Mouse (Mus musculus) embryonic facial prominence, embryonic 10.5 days (tissue): ENCODE measurements around the gene Asl. TPM values are rescaled to one million over a fixed set of nuclear protein-coding genes. Genes with fewer than 3 reads are reported as not detected.
A peak's percentile ranks its signal among the peaks of the same experiment; 100 is the strongest.

Experiments
- DNase-seq: peaks from one replicate; pipeline ENCODE4 v3.0.0-alpha.2; 2017; ENCODE audit warnings: low spot score
- H3K27ac ChIP-seq: fragments of 300-500 bp; sonication (generic); replicated peaks from 2 replicates; pipeline ENCODE4 v1.5.1; 2016; ENCODE audit warnings: mild to moderate bottlenecking
- H3K27me3 ChIP-seq: fragments of 300-500 bp; sonication (generic); replicated peaks from 2 replicates; pipeline ENCODE4 v1.6.1; 2016; ENCODE audit warnings: low read depth, mild to moderate bottlenecking; ENCODE audit not compliant: poor library complexity, severe bottlenecking
- H3K36me3 ChIP-seq: fragments of 300-500 bp; sonication (generic); replicated peaks from 2 replicates; pipeline ENCODE4 v1.6.1; 2016; ENCODE audit warnings: mild to moderate bottlenecking, moderate library complexity
- H3K4me1 ChIP-seq: fragments of 300-500 bp; sonication (generic); 2 replicates; pipeline ENCODE4 v1.6.1; 2016
- H3K4me3 ChIP-seq: fragments of 300-500 bp; sonication (generic); 2 replicates; pipeline ENCODE4 v1.5.1; 2016; ENCODE audit warnings: mild to moderate bottlenecking, moderate library complexity
- H3K9me3 ChIP-seq: fragments of 300-500 bp; sonication (generic); 2 replicates; pipeline ENCODE4 v1.6.1; 2016; ENCODE audit warnings: mild to moderate bottlenecking
- WGBS: fragments of 180-500 bp; shearing (Covaris S2); methylation state at CpG from one replicate; pipeline ENCODE4 v1.1.7; 2016; 5-methylcytosine and 5-hydroxymethylcytosine counted together
- polyA plus RNA-seq: library from polyadenylated mRNA; unstranded; fragments of >200 nt; fragmentation: Nextera tagmentation; extraction: Ambion mirVana; gene quantifications from 2 replicates; pipeline ENCODE4 v1.2.1, GENCODE M21; 2016

The Asl gene
- polyA plus RNA-seq, result 34.2 and 34.8 TPM in 2 replicates

DNA sequence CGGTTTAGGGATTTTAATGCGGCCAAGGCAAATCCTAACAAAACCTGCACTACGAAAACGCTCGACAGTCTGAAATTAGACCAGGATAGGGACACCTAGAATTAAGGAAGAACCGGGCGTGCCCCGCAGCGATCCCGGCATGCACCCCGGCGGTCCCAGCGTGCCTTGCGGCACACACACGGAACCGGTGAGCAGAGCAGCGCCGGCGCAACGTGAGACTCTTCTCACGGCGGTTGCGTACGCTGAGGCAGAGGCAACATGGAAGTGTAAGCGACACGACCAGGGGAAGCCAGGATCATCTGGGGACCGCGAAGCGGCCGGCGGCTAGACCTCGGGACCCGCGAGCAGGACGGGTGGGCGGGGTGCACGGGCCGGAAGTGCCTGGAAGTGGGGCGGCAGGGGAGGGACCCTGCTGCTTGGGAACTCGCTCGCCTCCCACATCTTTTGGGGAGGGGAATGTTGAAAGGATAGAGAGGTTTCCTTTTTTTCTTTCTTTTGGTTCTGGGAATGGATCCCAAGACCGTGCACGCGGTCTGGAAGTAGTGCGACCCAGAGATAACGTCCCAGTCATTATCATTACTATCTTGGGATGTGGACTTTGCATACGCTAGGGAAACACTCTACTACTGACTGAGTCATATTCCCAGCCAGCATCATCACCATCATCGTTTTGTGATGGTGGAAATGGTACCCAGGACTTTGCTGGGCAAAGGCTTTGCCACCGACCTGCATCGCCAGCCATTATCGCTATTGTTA lies at the start of gene Asl, which contains the start of gene Crcp:
Gene Asl (minus strand): TSS at position 106 of the 756 bp plus-strand sequence.
Gene Crcp (plus strand): TSS at position 149 of the 756 bp plus-strand sequence.
- no peaks in the 10 kb centered on the region for H3K9me3 ChIP-seq
- H3K36me3 ChIP-seq, result peaks cover 7% of the 10 kb centered on the region; the same call in 1 of the 2 replicates
- 2% methylated on average over 51 of the region's 51 CpGs for WGBS
- peak; percentile 87 for DNase-seq
- H3K27me3 ChIP-seq, result no peaks in the 10 kb centered on the region
- peak within 1 kb of the TSS; percentile 82 for H3K4me3 ChIP-seq
- peaks cover 11% of the 10 kb centered on the region for H3K4me1 ChIP-seq
- peak within 1 kb of the TSS; percentile 94 for H3K27ac ChIP-seq

DNA sequence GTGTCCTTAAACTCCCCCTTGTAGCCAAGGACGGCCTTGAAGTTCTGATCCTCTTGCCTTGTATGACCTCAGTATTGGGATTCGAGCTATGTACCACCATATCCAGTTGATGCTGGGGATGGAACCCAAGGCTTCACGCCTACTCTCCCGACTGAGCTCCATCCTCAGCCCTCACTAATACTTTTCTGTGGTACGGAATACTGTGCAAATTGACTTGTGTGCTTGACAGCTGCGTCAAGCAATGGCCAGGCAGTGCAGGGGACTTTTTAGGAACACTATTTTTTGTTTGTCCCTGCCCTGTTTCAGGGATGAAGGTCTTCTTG lies 49.7 kb upstream of the Asl start:
- H3K36me3 ChIP-seq, result peaks cover 34% of the 10 kb centered on the region
- H3K9me3 ChIP-seq, result peaks cover 8% of the 10 kb centered on the region; the same call in 1 of the 2 replicates
- 44% methylated on average over 6 of the region's 6 CpGs for WGBS
- DNase-seq, result no peak
- peaks cover 19% of the 10 kb centered on the region for H3K27me3 ChIP-seq
- H3K4me1 ChIP-seq, result peaks cover 19% of the 10 kb centered on the region
- peak overlapping the region; percentile 96 for H3K27ac ChIP-seq
- peak overlapping the region; percentile 88 for H3K4me3 ChIP-seq

DNA sequence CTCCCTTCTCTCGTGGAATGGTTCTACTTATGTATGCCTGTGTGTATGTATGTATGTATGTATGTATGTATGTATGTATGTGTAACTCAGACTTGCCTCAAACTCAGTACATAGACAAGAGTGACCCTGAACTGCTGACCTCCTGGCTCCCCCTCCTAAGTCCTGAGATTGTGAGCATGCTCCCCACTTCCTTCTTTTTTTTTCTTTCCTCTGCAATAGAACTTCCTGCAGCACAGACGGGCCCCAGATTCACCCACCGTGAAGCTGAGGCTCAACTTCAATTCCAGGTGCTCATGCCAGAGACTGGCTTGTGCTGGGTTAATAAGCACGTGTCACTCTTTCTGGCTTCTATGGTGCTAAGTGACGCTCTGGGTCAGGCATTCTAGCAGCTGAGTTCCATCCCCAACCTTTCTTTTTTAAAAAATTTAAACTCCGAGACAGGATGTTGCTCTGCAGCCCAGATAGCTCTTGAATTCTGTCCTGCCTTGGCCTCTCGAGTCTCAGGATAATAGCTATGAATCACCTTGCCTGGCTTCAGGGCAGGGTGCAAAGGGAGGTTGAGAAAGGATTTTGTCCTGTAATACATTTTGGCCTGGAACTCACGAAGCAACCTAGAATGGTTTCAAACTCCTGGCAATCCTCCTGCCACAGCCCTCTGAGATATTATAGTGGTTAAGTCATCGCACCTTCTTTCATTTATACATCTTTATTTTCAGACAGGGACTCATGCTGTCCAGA lies 49.2 kb upstream of the Asl start:
- no peak for DNase-seq
- Histone ChIP-seq H3K27ac (no peak overlapping the region), H3K4me3 (0 out of 2 replicates have a peak overlapping the region, but pooled peaks have one; percentile 88), H3K27me3 (peaks cover 19% of the 10 kb centered on the region), H3K36me3 (peaks cover 29% of the 10 kb centered on the region), H3K9me3 (peaks cover 8% of the 10 kb centered on the region; the same call in 1 of the 2 replicates), H3K4me1 (peaks cover 19% of the 10 kb centered on the region)
- WGBS, result 77% methylated on average over 9 of the region's 9 CpGs

DNA sequence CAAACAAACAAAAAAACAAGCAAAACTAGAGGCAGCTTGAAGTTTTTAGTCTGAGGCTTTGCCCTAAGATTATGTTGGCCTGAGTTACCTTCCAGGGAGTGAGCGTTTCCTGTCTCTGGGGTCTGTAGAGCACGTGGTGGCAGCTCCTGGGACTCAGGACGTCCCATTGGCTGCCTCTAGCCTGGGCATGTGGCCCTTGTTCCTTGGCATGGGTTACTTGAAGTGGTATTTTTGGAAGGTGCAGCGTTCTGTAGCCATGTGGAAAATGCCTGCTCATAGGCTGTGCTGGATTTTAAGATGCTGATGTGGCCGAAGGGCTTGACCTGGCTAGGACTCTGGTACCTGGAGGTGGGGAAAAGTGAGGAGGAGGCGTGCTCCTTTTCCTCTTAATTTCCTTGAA lies 47.3 kb upstream of the Asl start:
- Histone ChIP-seq H3K4me3 (no peak overlapping the region), H3K36me3 (peaks cover 11% of the 10 kb centered on the region), H3K27ac (no peak overlapping the region), H3K27me3 (peaks cover 19% of the 10 kb centered on the region), H3K9me3 (peaks cover 5% of the 10 kb centered on the region; the same call in 1 of the 2 replicates), H3K4me1 (peaks cover 19% of the 10 kb centered on the region)
- 62% methylated on average over 6 of the region's 6 CpGs for WGBS
- no peak for DNase-seq

DNA sequence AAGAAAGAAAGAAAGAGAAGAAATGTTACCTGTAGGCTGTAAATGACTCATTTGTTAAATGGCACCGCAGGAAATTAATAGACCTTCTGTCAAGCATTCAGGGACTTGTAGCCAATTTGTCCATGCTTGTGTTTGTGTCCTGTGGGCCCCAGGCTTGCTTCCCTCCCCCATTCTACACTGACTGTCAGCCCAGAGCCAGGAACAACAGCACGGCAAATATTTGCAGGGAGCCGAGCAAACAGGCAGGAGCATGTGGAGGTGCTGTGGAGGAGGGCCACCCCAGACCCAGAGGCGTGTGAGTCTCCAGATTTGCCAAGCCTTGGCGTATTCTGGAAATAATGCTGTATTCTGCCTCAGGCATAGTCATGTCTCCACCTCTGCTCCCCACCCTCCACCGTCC lies 45.4 kb upstream of the Asl start:
- DNase-seq, result no peak
- H3K27ac ChIP-seq, result no peak overlapping the region
- H3K9me3 ChIP-seq, result no peaks in the 10 kb centered on the region
- H3K4me1 ChIP-seq, result peaks cover 11% of the 10 kb centered on the region
- 76% methylated on average over 6 of the region's 6 CpGs for WGBS
- peaks cover 19% of the 10 kb centered on the region for H3K27me3 ChIP-seq
- no peak overlapping the region for H3K4me3 ChIP-seq
- H3K36me3 ChIP-seq, result no peaks in the 10 kb centered on the region

DNA sequence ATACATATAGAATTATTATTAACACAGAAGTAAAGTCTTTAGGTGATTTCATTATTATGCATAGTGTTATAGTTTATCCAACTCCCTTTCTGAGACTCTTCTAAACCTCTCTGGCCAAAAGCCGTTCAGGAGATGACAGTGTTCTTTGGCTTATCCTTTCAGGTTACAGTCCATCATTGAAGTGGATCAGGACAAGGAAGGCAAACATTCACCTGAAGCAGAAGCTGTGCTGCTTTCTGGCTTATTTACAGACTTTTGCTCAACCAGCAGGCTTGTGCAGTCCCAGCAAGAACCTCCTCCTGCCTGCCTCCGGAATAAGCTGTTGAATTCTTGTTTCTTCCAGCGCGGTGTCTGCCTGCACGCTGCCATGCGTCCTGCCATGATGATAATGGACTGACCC lies 44.0 kb upstream of the Asl start, which contains the start of gene Tpst1:
Gene Tpst1 (plus strand): TSS at position 301 of the 400 bp plus-strand sequence.
- WGBS, result 95% methylated on average over 6 of the region's 6 CpGs
- Histone ChIP-seq H3K36me3 (no peaks in the 10 kb centered on the region), H3K4me3 (no peak within 1 kb of the TSS), H3K9me3 (no peaks in the 10 kb centered on the region; the same call in 1 of the 2 replicates), H3K27me3 (peaks cover 12% of the 10 kb centered on the region), H3K27ac (no peak within 1 kb of the TSS), H3K4me1 (0 out of 2 replicates have a peak, but pooled peaks cover 3% of the 10 kb centered on the region)
- DNase-seq, result no peak

DNA sequence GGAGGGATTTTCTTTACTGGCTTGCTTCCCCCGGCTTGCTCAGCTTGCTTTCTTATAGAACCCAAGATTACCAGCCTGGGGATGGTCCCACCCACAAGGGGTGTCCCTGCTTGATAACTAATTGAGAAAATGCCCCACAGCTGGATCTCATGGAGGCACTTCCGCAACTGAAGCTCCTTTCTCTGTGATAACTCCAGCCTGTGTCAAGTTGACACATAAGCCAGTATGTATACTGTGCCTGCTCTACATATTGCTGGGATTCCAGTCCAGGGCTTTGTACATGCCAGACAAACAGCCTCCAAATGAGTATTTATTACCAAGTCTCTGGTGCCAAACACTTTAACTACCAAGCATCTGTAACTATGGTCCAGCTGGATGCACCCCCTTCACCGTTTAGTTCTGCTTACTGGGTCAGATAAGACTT lies 38.8 kb upstream of the Asl start:
- WGBS, result 75% methylated on average over 3 of the region's 3 CpGs
- H3K4me3 ChIP-seq, result no peak overlapping the region
- no peaks in the 10 kb centered on the region for H3K36me3 ChIP-seq
- no peak for DNase-seq
- no peak overlapping the region for H3K27ac ChIP-seq
- no peaks in the 10 kb centered on the region for H3K4me1 ChIP-seq
- no peaks in the 10 kb centered on the region; the same call in 1 of the 2 replicates for H3K9me3 ChIP-seq
- no peaks in the 10 kb centered on the region for H3K27me3 ChIP-seq

DNA sequence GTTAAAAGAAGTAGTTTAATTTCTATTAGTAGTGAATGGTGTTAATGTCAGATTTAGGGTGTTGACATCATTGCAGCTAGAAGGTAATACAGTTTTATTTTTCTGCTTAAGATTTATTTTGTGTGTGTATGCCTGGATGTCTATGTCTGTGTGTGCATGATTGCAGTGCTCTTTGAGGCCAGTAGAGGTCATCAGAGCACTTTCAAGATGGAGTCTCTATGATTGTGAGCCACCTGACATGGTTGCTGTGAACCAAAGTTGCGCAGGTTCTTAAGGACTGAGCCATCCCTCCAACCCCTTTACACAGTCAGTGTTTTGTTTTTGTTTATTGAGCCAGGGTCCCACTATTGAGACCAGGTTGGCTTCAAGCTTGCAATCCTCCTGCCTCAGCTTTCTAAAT lies 36.5 kb upstream of the Asl start:
- DNase-seq, result no peak
- peaks cover 18% of the 10 kb centered on the region for H3K36me3 ChIP-seq

DNA sequence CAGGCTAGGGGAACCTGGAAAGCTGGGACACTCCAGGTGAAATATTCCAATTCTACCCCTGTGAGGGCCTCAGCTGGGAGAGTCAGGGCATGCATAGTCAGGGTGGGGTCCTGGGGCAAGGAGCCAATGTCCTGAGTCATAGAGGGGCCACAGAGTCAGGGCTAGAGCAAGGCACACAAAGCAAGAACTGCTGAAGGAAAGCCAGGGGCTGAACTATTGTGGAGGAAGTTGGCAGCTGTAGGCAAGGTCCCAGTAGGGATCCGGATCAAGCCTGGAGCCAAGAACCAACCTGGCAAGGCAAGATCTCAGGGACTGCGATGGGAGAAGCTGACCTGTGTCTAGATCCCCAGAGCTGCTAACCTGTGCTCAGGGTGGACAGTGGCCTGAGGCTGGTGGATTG lies 34.7 kb upstream of the Asl start:
- 84% methylated on average over 2 of the region's 2 CpGs for WGBS
- Histone ChIP-seq H3K27ac (no peak overlapping the region), H3K9me3 (no peaks in the 10 kb centered on the region), H3K36me3 (peaks cover 36% of the 10 kb centered on the region), H3K4me1 (no peaks in the 10 kb centered on the region), H3K4me3 (no peak overlapping the region), H3K27me3 (no peaks in the 10 kb centered on the region)
- no peak for DNase-seq

More for the DNA sequence above, 36.5 kb upstream of the Asl start:
- Histone ChIP-seq H3K4me1 (no peaks in the 10 kb centered on the region), H3K27ac (no peak overlapping the region), H3K27me3 (no peaks in the 10 kb centered on the region), H3K9me3 (no peaks in the 10 kb centered on the region; the same call in 1 of the 2 replicates), H3K4me3 (no peak overlapping the region)
- WGBS, result 96% methylated on average over 1 of the region's 1 CpGs

DNA sequence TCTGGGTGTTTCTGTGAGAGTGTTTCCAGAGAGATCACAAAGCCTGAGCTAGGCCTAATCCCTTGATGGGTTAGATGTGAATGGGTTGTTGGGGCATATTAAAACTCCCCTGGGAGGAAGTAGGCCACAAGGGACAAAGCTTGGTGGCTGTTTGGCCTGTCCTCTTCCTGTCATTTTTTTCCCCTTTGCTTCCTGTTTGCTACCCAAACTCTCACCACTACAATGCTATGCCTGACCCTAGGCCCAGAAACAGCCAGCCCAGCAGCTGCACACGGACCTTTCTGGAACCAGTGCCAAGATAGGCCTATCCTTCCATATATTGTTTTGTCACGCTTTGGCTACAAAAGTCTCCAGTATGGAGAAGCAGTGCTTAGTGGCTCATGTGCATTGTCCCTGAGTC lies 33.0 kb upstream of the Asl start:
- WGBS, result 85% methylated on average over 2 of the region's 2 CpGs
- no peak for DNase-seq
- Histone ChIP-seq H3K27me3 (no peaks in the 10 kb centered on the region), H3K36me3 (peaks cover 42% of the 10 kb centered on the region), H3K27ac (no peak overlapping the region), H3K4me3 (no peak overlapping the region), H3K9me3 (no peaks in the 10 kb centered on the region), H3K4me1 (no peaks in the 10 kb centered on the region)

DNA sequence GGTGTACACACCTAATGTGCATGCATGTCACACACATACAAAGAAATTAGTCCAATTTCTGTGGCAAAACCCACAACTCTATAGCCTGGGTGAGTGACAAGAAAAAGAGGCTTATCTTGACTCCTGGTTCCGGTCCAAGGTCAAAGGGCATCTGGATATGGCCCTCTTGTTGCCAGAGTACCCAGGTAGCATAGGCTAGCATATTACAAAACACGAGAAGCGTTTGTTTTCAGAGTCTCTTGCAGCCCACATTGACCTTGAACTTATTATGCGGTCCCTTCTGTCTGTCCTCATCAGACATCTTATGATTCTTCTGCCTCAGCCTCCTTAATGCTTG lies 31.2 kb upstream of the Asl start:
- no peaks in the 10 kb centered on the region for H3K4me1 ChIP-seq
- no peak overlapping the region for H3K27ac ChIP-seq
- 92% methylated on average over 4 of the region's 4 CpGs for WGBS
- peaks cover 47% of the 10 kb centered on the region for H3K36me3 ChIP-seq
- H3K9me3 ChIP-seq, result no peaks in the 10 kb centered on the region
- DNase-seq, result no peak
- no peaks in the 10 kb centered on the region for H3K27me3 ChIP-seq
- no peak overlapping the region for H3K4me3 ChIP-seq

DNA sequence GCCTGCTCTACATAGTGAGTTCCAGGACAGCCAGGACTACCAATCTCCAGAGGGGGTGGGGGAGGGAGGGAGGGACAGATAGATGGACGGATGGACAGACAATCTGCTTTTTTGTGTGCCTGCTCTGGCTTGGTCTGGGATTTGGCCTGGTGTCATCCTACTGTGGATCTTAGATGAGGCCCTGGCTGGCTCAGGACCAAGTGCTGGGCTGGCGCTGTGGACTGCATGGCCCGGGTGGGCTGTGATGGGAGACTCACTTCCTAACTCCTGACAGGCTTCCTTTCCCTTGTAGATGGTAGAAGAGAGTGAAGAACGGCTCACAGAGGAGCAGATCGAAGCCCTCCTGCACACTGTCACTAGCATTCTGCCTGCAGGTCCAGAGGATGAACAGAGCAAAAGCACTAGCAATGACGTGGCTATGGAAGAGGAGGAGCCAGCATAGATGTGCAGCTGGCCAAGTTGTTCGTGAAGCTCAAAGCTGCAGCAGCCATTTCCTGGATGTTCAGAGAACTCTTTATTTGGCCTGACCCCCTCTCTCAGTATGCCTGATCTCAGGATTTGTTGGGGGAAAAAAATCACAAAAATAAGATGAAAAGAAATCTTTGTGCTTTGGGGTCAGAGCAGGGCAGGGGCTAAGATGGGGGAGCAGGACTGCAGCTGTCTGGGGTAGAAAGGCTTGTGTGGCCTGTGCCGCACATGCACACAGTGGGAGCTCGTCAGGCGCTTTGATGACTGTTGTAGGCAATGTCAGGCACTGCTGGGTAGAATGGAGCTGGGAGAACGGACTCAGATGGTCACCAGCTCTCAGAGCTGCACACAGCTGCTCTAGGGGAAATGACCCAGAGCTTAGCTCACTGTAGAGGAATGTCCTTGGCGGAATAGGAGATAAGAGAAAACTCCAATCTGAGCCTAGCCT lies 30.6 kb upstream of the Asl start:
- H3K4me3 ChIP-seq, result no peak overlapping the region
- DNase-seq, result no peak
- 75% methylated on average over 12 of the region's 12 CpGs for WGBS
- H3K9me3 ChIP-seq, result no peaks in the 10 kb centered on the region
- no peaks in the 10 kb centered on the region for H3K4me1 ChIP-seq
- peaks cover 52% of the 10 kb centered on the region for H3K36me3 ChIP-seq
- H3K27ac ChIP-seq, result no peak overlapping the region
- no peaks in the 10 kb centered on the region for H3K27me3 ChIP-seq
